Mouse (Mus musculus): ENCODE measurements around the gene Rpl27a. TPM values are rescaled to one million over a fixed set of nuclear protein-coding genes. Genes with fewer than 3 reads are reported as not detected.

Gene Rpl27a
- polyA plus RNA-seq, 1 experiment: 735 TPM

DNA sequence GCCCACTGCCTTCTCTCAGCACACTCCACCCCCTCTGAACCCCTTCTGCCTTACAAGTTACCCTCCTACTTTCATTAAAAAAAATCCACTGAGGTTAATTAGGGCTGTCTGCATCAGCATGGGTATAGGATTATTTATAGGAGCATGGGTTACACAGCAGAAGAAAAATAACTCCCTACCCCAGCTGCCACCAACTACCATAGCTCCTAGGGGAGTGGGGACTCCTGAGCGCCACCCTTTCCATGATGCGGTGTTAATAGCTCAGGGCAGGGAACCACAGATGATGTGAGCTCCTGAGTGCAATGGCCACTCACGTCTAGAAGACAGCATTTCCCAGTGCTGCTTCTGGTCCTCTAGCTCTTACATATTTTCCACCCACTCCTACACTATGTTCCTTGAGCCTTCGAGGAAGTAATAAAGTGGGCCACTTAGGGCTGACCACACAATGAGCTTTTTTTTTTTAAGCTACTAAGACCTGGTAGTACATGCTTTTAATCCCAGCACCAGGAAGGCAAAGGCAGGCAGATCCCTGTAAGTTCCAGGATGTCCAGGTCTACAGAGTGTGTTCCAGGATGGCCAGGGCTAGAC, 44.9 kb downstream of the Rpl27a start:
- no peak for DNase-seq (ENCODE audit: low spot score)

DNA sequence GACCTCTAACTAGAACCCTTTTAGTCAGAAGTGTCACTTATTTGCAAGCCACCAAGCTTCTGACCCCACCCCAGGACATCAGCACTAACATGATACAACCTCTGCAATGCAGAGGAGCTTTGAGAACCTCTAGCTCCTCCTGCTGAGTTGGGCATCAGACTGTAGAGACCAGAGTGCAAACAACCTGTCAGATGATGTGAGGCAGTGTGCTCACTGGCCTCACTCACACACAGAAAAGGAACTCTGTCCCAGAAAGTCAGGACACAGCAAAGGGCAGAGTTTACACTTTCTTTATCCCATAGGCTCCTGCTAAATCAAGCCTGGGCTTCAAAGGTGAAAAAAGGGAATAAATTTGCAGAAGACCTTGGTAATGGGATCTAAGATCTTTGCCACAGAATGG, 47.4 kb downstream of the Rpl27a start:
- DNase-seq (ENCODE audit: low spot score): no peak

DNA sequence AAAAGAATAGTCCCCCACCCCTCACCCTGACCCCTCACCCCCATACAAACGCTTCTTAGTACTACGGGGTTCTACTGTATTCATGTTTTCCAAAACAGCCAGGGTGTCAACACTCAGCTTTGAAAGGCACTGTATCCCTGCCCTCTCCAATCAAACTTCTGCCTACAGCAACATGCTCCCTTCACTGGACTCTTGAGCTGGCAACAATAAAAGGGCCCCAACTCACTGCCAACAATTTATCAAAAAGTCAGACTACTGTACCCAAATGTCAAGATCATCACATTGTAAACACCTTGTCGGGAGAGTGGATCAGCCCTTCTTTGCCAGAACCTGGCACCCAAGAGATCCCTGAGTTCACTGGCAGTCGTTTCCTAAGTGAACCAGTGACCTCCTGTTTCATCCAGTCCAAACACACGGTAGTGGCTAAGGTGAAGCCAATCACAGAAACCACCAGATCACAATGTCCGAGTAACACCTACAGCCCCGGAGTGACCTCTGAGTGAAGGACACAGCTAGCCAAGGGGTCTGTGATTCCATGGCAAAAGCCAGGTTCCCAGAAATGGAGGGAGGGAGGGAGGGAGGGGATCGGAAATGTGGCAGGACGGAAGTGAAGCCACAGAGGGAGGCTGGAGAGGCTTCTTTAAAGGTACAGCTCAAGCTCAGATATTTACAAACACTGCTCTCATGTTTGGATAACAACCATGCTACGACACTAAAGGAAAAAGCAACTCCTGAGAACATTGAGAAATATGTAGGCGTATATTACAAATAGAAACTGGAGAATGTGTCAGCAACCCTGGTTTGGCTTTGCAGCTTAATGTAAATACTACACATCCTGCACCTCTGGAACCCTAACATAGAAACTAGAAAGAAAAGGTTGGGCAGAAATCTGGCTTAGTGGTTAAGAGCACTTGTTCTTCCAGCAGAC, 48.2 kb downstream of the Rpl27a start:
- DNase-seq (ENCODE audit: low spot score): no peak

DNA sequence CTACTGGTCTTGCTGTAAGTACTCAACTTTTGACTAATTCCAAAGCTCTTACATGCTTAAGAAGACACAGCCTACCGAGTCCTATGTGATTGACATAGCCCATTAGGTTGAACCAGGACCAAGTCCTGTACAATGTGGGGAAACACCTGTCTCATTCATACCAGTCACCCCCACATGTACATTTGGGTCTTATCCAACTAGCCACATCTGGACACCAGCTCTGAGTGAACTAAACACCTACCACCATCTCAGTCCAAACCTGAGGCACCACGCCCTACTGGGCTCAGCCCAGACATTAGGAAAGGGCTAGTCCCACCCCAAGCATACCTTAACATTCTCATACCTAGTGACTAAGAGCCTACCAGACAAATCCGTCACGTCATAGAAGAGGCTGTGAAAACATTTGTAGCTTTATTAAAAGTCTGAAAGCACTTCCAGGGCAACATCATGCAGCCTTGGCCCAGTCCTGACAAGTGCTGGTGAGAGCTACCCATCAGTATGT, 49.5 kb downstream of the Rpl27a start:
- DNase-seq (ENCODE audit: low spot score): no peak

Other genes starting within 250 kb of the Rpl27a start
- 0.41 and 0.49 TPM in 2 replicates for gene Stk33, start 80.1 kb upstream of the Rpl27a start, polyA plus RNA-seq (2012; rRNA removed)
- 0.13 and 0.15 TPM in 2 replicates for gene Trim66, start 11.0 kb upstream of the Rpl27a start, polyA plus RNA-seq (2012; rRNA removed)
- 40.5 and 42.3 TPM in 2 replicates for gene St5, start 184.5 kb downstream of the Rpl27a start, polyA plus RNA-seq (2012; rRNA removed)
- gene Akip1, start 184.5 kb downstream of the Rpl27a start, polyA plus RNA-seq (2012; rRNA removed): 27.0 and 30.8 TPM in 2 replicates
- 14.3 and 18.2 TPM in 2 replicates for gene BC051019, start 204.7 kb downstream of the Rpl27a start, polyA plus RNA-seq (2012; rRNA removed)
- gene Ascl3, start 212.6 kb downstream of the Rpl27a start, polyA plus RNA-seq (2012; rRNA removed): 0.15 and 0.17 TPM in 2 replicates
- 44.5 and 52.9 TPM in 2 replicates for gene Tmem9b, start 233.7 kb downstream of the Rpl27a start, polyA plus RNA-seq (2012; rRNA removed)